Mouse (Mus musculus): ENCODE measurements around the gene Btnl6. TPM values are rescaled to one million over a fixed set of nuclear protein-coding genes. Genes with fewer than 3 reads are reported as not detected.
"Not testable (repeated sequence)": the region's sequence is repeated elsewhere in the genome, so short reads cannot be mapped to it uniquely, and the experiment has no call there.

Gene Btnl6
- total and polyA plus RNA-seq, 3 experiments = not detected

DNA sequence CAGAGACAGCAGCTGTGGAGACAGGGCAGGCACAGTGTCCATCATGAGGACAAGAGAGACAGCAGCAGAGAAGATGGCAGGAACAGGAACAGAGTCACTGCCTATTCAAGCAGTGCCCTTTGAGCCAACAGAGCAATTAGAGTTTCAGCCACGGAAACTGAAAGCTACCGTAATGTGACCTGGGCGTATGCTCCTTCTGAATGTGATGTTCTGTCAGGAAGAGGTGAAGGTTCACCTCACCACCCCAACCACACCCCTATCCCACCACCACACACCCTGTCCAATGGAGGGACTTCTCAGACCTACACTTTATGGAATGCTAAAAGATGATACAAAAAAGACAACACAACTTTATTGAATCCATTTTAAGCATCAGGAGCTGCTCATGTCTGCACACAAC, 19.8 kb downstream of the Btnl6 start:
- not testable (repeated sequence) for DNase-seq

DNA sequence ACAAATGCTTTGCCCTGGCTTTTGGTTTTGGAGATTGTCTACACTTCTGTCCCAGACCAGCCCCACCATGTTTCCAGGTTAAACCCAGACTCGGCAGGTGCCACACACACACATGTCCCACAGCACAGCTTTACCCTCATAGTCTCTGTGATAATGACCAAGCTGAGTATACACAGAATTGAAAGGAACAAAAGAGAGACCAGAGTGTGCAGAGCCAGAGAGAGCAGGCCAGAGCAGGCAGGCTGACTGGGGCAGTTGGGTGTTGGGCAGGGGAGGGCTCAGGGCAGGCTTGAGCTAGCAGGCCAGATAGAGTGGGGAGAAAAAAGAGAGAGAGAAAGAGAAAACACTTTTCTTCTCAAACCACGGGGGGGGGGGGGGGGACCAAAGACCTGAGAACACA, 20.6 kb downstream of the Btnl6 start:
- no peak for DNase-seq

DNA sequence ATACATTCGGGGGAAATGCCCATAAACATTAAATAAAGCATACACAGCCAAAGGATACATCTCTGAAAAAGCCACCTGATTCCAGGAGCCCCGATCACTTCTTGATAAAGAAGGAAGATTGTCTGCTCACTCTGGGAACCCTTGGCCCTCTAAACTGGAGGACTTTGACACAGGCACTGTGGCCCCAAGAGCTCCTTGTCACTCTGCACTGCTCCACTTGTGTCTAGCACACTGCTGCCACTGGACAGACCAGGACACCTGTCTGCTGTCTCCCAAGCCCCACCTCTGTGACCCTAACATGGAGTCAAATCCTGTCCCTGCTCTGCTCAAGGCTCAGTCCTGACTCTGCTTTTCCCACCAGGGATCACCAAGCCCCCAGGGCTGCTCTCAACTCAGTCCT, 22.0 kb downstream of the Btnl6 start:
- not testable (repeated sequence) for DNase-seq

DNA sequence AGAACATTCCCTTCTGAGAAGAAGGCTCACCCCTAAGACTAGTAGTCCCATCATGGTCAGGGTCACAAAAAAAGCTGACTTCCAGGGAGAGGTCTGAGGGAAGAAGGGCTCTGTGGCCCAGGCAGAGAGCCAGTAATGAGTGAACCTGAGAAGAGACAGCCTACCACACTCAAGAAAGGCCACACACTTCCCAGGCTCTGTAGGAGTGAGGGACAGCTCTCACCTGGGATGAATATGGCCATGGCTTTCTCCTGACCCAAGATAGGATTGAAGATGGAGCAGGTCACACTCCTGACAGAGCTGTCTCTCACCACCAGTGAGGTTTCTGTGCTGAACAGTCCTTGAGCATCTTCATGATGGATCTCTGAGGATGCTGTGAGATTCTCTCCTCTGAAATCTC, 24.4 kb downstream of the Btnl6 start:
- DNase-seq = no peak

DNA sequence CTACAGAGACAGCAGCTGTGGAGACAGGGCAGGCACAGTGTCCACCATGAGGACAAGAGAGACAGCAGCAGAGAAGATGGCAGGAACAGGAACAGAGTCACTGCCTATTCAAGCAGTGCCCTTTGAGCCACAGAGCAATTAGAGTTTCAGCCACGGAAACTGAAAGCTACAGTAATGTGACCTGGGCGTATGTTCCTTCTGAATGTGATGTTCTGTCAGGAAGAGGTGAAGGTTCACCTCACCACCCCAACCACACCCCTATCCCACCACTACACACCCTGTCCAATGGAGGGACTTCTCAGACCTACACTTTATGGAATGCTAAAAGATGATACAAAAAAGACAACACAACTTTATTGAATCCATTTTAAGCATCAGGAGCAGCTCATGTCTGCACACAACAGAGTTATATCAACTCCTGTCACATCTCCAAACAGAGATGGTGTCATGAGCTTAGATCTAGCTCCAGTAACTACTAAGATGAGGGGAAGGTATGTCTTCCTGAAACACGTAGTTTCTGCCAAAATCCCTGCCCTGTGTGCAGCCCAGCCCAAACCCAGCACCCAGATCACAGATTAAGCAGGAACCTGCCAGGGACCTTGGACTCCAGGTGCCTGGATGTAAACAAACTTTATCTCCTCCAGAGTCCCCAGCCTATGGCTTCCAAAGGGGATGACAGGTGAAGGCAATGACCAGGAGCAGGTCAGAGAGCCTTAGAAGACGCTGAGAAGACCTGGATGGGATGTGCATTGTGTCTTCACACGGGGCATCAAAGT, 39.7 kb downstream of the Btnl6 start, which contains the start of gene Btnl4:
Btnl4 (minus strand) TSS at position 81 of the 776 bp plus-strand sequence.
- DNase-seq = not testable (repeated sequence)

DNA sequence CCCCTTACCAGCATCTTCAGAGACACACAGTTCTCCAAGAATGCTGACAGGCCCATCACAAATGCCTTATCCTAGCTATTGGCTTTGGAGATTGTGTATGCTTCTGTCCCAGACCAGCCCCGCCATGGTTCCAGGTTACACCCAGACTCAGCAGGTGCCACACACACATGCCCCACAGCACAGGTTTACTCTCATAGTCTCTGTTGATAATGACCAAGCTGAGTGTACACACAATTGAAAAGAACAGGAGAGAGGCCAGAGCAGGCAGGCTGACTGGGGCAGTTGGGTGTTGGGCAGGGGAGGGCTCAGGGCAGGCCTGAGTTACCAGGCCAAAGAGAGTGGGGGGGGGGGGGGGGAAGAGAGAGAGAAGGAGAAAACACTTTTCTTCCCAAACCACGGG, 40.7 kb downstream of the Btnl6 start:
- DNase-seq = no peak

DNA sequence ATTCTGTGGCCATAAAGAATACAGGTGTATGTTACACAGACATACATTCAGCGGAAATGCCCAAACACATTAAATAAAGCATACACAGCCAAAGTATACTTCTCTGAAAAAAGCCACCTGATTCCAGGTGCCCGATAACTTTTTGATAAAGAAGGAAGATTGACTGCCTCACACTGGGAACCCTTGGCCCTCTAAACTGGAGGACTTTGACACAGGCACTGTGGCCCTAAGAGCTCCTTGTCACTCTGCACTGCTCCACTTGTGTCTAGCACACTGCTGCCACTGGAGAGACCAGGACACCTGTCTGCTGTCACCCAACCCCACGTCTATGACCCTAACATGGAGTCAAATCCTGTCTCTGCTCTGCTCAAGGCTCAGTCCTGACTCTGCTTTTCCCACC, 42.1 kb downstream of the Btnl6 start:
- DNase-seq = no peak

DNA sequence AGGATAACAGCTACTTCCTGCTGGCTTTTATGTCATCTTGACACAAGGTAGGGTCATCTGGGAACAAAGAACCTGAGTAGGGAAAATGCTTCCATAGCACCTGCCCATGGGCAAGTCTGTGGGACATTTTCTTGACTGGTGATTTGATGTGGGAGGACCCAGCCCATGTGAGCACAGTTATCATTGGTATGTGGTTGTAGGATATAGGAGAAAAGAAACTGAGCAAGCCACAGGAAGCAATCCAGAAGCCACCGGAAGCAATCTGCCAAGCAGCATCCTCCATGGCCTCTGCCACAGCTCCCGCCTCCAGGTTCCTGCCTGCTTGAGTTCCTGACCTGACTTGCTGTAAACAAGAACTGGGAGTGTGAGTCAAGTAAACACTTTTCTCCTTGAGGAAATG, 46.7 kb downstream of the Btnl6 start:
- no peak for DNase-seq

DNA sequence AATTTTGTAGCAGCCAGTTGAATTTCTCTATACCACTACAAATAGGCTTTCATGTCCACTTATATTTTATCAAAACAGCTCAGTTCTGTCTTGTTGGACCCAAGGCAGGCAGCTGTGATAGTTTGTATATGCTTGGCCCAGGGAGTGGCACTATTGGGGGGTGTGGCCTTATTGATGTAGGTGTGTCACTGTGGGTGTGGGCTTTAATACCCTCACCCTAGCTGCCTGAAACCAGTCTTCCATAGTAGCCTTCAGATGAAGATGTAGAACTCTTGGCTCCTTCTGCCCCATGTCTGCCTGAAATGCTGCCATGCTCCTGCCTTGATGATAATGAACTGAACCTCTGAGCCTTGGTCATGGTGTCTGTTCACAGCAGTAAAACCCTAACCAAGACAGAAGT, 51.2 kb downstream of the Btnl6 start:
- not testable (repeated sequence) for DNase-seq

DNA sequence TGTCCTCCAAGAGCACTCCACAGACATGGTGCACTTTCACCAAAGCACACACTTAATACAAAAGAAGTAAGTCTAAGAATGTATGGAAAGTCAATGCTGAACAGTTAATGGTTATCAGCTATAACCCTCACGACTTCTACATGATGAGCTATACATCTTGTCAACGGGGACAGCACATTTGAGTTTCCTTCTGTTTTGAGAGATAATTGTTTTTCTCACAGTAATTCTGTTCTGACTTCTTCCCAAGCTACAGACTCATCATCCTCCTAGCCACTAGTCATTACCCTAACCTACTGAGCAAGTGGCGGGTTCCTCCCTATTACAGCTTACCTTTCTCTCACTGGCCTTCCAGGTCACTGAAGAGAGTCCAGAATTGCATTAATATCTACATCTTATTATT, 57.9 kb downstream of the Btnl6 start:
- no peak for DNase-seq

Other genes with a start within 250 kb of the Btnl6 start
- gene H2-Aa, start 229.5 kb downstream of the Btnl6 start, total RNA-seq (2021) = 100 to 1,000 TPM in 1 of 2 experiments, 10 to 100 TPM in 1; 85.9 to 137 TPM
- gene H2-Aa, start 229.5 kb downstream of the Btnl6 start, polyA plus RNA-seq (2012; rRNA removed) = 134 and 150 TPM in 2 replicates
- gene H2-Eb1, start 211.5 kb downstream of the Btnl6 start, total RNA-seq (2021) = 100 to 1,000 TPM in 1 of 2 experiments, 10 to 100 TPM in 1; 67.3 to 144 TPM
- 59.2 and 66.0 TPM in 2 replicates for gene H2-Eb1, start 211.5 kb downstream of the Btnl6 start, polyA plus RNA-seq (2012; rRNA removed)
- not detected for gene H2-Eb2, start 191.7 kb downstream of the Btnl6 start, total RNA-seq (2021)
- 0.03 TPM in 1 of 2 replicates, not detected in the other for gene H2-Eb2, start 191.7 kb downstream of the Btnl6 start, polyA plus RNA-seq (2012; rRNA removed)
- gene Btnl2, start 162.5 kb downstream of the Btnl6 start, total RNA-seq (2021) = under 1 TPM; 0.40 to 0.73 TPM
- gene Btnl2, start 162.5 kb downstream of the Btnl6 start, polyA plus RNA-seq (2012; rRNA removed) = 0.04 and 0.16 TPM in 2 replicates
- gene Btnl1, start 140.2 kb downstream of the Btnl6 start, total RNA-seq (2021) = not detected
- not detected in 2 replicates for gene Btnl1, start 140.2 kb downstream of the Btnl6 start, polyA plus RNA-seq (2012; rRNA removed)
- gene BC051142, start 118.5 kb downstream of the Btnl6 start, total RNA-seq (2021) = 1 to 10 TPM; 2.1 to 2.5 TPM
- gene BC051142, start 118.5 kb downstream of the Btnl6 start, polyA plus RNA-seq (2012; rRNA removed) = 0.74 and 1.1 TPM in 2 replicates
- gene Btnl4, start 40.0 kb downstream of the Btnl6 start, total RNA-seq (2021) = not detected
- gene Btnl4, start 40.0 kb downstream of the Btnl6 start, polyA plus RNA-seq (2012; rRNA removed) = 0.06 TPM in 2 replicates
- 10 to 100 TPM; 22.1 to 24.6 TPM for gene Notch4, start 46.9 kb upstream of the Btnl6 start, total RNA-seq (2021)
- 78.6 and 90.4 TPM in 2 replicates for gene Notch4, start 46.9 kb upstream of the Btnl6 start, polyA plus RNA-seq (2012; rRNA removed)
- 1 to 10 TPM; 4.3 to 7.4 TPM for gene Gpsm3, start 72.5 kb upstream of the Btnl6 start, total RNA-seq (2021)
- 8.0 and 10.0 TPM in 2 replicates for gene Gpsm3, start 72.5 kb upstream of the Btnl6 start, polyA plus RNA-seq (2012; rRNA removed)
- 10 to 100 TPM; 35.2 to 42.7 TPM for gene Pbx2, start 73.9 kb upstream of the Btnl6 start, total RNA-seq (2021)
- 43.4 and 45.6 TPM in 2 replicates for gene Pbx2, start 73.9 kb upstream of the Btnl6 start, polyA plus RNA-seq (2012; rRNA removed)
- under 1 TPM; 0.84 to 0.86 TPM for gene Ager, start 80.5 kb upstream of the Btnl6 start, total RNA-seq (2021)
- gene Ager, start 80.5 kb upstream of the Btnl6 start, polyA plus RNA-seq (2012; rRNA removed) = 1.3 and 1.5 TPM in 2 replicates
- 10 to 100 TPM; 77.8 to 92.0 TPM for gene Rnf5, start 86.3 kb upstream of the Btnl6 start, total RNA-seq (2021)
- gene Rnf5, start 86.3 kb upstream of the Btnl6 start, polyA plus RNA-seq (2012; rRNA removed) = 90.8 and 115 TPM in 2 replicates
- gene Agpat1, start 86.9 kb upstream of the Btnl6 start, total RNA-seq (2021) = 100 to 1,000 TPM; 113 to 118 TPM
- 275 and 286 TPM in 2 replicates for gene Agpat1, start 86.9 kb upstream of the Btnl6 start, polyA plus RNA-seq (2012; rRNA removed)
- 1 to 10 TPM; 2.4 to 3.0 TPM for gene Egfl8, start 98.6 kb upstream of the Btnl6 start, total RNA-seq (2021)
- gene Egfl8, start 98.6 kb upstream of the Btnl6 start, polyA plus RNA-seq (2012; rRNA removed) = 2.4 and 4.2 TPM in 2 replicates
- 10 to 100 TPM; 58.3 to 70.7 TPM for gene Ppt2, start 111.2 kb upstream of the Btnl6 start, total RNA-seq (2021)
- gene Ppt2, start 111.2 kb upstream of the Btnl6 start, polyA plus RNA-seq (2012; rRNA removed) = 58.5 and 102 TPM in 2 replicates
- 10 to 100 TPM in 1 of 2 experiments, 1 to 10 TPM in 1; 9.1 to 12.8 TPM for gene Prrt1, start 112.2 kb upstream of the Btnl6 start, total RNA-seq (2021)
- gene Prrt1, start 112.2 kb upstream of the Btnl6 start, polyA plus RNA-seq (2012; rRNA removed) = 22.1 and 32.8 TPM in 2 replicates
- 10 to 100 TPM; 12.7 to 17.2 TPM for gene Fkbpl, start 127.4 kb upstream of the Btnl6 start, total RNA-seq (2021)
- gene Fkbpl, start 127.4 kb upstream of the Btnl6 start, polyA plus RNA-seq (2012; rRNA removed) = 7.1 and 7.6 TPM in 2 replicates
- gene Atf6b, start 129.8 kb upstream of the Btnl6 start, total RNA-seq (2021) = 10 to 100 TPM; 44.1 to 53.2 TPM
- gene Atf6b, start 129.8 kb upstream of the Btnl6 start, polyA plus RNA-seq (2012; rRNA removed) = 114 and 118 TPM in 2 replicates
- gene Tnxb, start 153.2 kb upstream of the Btnl6 start, total RNA-seq (2021) = 10 to 100 TPM; 20.2 to 30.1 TPM
- 23.4 and 23.6 TPM in 2 replicates for gene Tnxb, start 153.2 kb upstream of the Btnl6 start, polyA plus RNA-seq (2012; rRNA removed)
- gene C4b, start 226.5 kb upstream of the Btnl6 start, total RNA-seq (2021) = 100 to 1,000 TPM; 121 to 181 TPM
- gene C4b, start 226.5 kb upstream of the Btnl6 start, polyA plus RNA-seq (2012; rRNA removed) = 48.1 and 51.4 TPM in 2 replicates